9 mouse cellular contexts compared by ENCODE assay signal in the genomic region with DNA sequence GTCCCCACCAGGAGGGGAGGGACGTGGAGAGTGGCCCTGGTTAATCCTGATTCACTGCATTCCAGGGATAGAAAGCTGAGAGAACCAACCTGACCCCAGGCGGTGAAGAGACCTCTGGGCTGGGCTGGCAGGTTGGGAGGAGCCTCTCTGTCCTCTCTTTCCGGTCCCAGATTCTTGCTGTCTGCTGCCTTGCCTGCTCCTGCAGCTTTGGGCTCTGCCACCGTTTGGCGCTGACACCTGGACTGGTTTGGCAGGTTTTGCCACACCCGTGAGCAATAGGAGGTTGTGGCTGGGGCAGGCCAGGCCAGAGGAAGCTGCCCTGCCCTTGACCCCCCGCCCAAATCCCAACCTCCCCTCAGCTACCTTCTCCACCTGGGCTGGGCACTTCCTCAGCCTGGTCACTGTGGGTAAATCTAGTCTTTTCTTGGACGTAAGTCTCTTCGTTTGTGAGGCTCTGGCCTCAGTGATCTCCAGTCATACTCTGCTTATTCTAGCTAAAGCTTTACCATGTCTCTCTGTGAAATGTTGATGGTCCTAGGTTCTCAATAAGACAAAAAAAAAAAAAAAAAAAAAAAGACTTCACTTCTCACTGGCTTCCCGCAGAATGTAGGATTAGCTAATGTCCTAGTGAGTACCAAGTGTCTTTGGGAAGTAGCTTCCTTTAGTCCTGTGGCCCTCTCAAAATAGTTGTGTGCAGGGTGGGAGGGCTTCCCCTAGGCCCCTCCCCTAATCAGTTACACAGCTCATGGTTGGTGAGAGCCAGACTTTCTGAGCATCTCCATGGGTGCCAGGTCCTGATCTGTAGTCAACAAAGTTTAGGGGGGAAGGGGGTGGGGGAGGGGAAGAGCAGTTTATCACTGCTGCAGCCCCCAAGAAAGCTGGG. TPM values are rescaled to one million over a fixed set of nuclear protein-coding genes. Genes with fewer than 3 reads are reported as not detected.
DNase-seq lines count a peak whose midpoint lies in the region; ATAC-seq and TF ChIP-seq lines count a peak whose summit lies in the region.
"Had no signal": no experiment of that assay in that cellular context is flagged by ENCODE, and none has a peak within 500 bp of the region (broad histone marks: within the 10 kb centered on the region; RNA-seq: fewer than 3 reads in every experiment).

No protein-coding gene starts in this region.

- in situ Hi-C loops in ES-E14 (cut with MboI; ENCODE audit: low sequenced_read_pairs in 2 of 2, unreplicated experiment in 2 of 2) = no loop called here

- peak overlapping the region; percentile 52; the same call in 1 of the 2 replicates for H3K9ac ChIP-seq in ES-E14 (ENCODE audit: insufficient read depth, low read depth, low read length, poor library complexity, severe bottlenecking)
- H3K9ac ChIP-seq in kidney, embryonic 15.5 days = no peak overlapping the region
- no peak overlapping the region for H3K9ac ChIP-seq in midbrain, embryonic 13.5 days (replicated peaks)
- H3K9ac ChIP-seq: hindbrain, embryonic 14.5 days had no signal

- H3K4me1 ChIP-seq in ES-E14 (ENCODE audit: control insufficient read depth in 2 of 2, insufficient read depth in 2 of 2, low read length in 2 of 2, poor library complexity in 1 of 2) = peaks cover 16 to 45% of the 10 kb centered on the region in 2 experiments
- peaks cover 22% of the 10 kb centered on the region for H3K4me1 ChIP-seq in kidney, embryonic 15.5 days
- H3K4me1 ChIP-seq in midbrain, embryonic 13.5 days (replicated peaks) = 0 out of 2 replicates have a peak, but pooled peaks cover 5% of the 10 kb centered on the region

- H3K4me3 ChIP-seq in ES-E14 (ENCODE audit: insufficient read depth in 1 of 2, low read depth in 1 of 2, low read length in 2 of 2, poor library complexity in 1 of 2, severe bottlenecking in 1 of 2) = peak overlapping the region; percentile 27 to 31; a peak in 3 of 4 replicates
- H3K4me3 ChIP-seq in kidney, embryonic 15.5 days (replicated peaks) = no peak overlapping the region
- no peak overlapping the region for H3K4me3 ChIP-seq in midbrain, embryonic 13.5 days (replicated peaks)

- H3K9me3 ChIP-seq in ES-E14 (ENCODE audit: control insufficient read depth, insufficient read depth, low read depth, low read length) = no peaks in the 10 kb centered on the region
- no peaks in the 10 kb centered on the region for H3K9me3 ChIP-seq in kidney, embryonic 15.5 days (replicated peaks)
- H3K9me3 ChIP-seq in midbrain, embryonic 13.5 days = no peaks in the 10 kb centered on the region; the same call in 1 of the 2 replicates

- ATAC-seq in kidney, embryonic 15.5 days (replicated peaks; ENCODE audit: low FRiP score) = peak; percentile 55
- ATAC-seq in midbrain, embryonic 13.5 days = no peak

- H3K27me3 ChIP-seq in kidney, embryonic 15.5 days = no peaks in the 10 kb centered on the region
- H3K27me3 ChIP-seq in midbrain, embryonic 13.5 days = no peaks in the 10 kb centered on the region

- peak overlapping the region; percentile 92 for H3K27ac ChIP-seq in ES-E14 (ENCODE audit: insufficient read depth, low read depth, low read length, poor library complexity, severe bottlenecking)
- peak overlapping the region; percentile 65 for H3K27ac ChIP-seq in kidney, embryonic 15.5 days
- H3K27ac ChIP-seq in midbrain, embryonic 13.5 days = no peak overlapping the region
- H3K27ac ChIP-seq: hindbrain, embryonic 14.5 days had no signal

- H3K36me3 ChIP-seq in ES-E14 (ENCODE audit: control insufficient read depth, insufficient read depth, low read length, poor library complexity, severe bottlenecking) = peaks cover 5% of the 10 kb centered on the region; the same call in 1 of the 2 replicates
- H3K36me3 ChIP-seq in kidney, embryonic 15.5 days = peaks cover 5% of the 10 kb centered on the region
- peaks cover 28% of the 10 kb centered on the region for H3K36me3 ChIP-seq in midbrain, embryonic 13.5 days

- no peak for DNase-seq in ES-E14 (ENCODE audit: low read depth, low spot score)
- DNase-seq in embryo, embryonic 10.5 days (ENCODE audit: low spot score) = peak; percentile 36
- DNase-seq in lung, postnatal 10 days = peak; percentile 72
- DNase-seq in B cell, adult 2 months = no peak
- no peak for DNase-seq in cerebellum, adult 11 months
- no peak for DNase-seq in layer of hippocampus, adult 8-10 months (ENCODE audit: low spot score in 2 of 2)

- WGBS in kidney, embryonic 15.5 days = 15% methylated on average over 10 of the region's 10 CpGs
- 18% methylated on average over 10 of the region's 10 CpGs for WGBS in midbrain, embryonic 13.5 days

- no peak overlapping the region for H3K4me2 ChIP-seq in kidney, embryonic 15.5 days
- H3K4me2 ChIP-seq in midbrain, embryonic 13.5 days (replicated peaks) = no peak overlapping the region
- H3K4me2 ChIP-seq: hindbrain, embryonic 14.5 days had no signal

TF ChIP-seq in ES-E14, 5 proteins besides CTCF, POLR2A, EP300 and RAD21:
- peak; percentile 44; the same call in 1 of the 2 replicates for TF ChIP-seq CHD2 (IDR thresholded peaks at IDR 0.05; ENCODE audit: low read depth, low read length)
- no peak for TF ChIP-seq MAFK (IDR thresholded peaks at IDR 0.05; ENCODE audit: insufficient read depth, low read depth, low read length)
- TF ChIP-seq ZNF384 (IDR thresholded peaks at IDR 0.05; ENCODE audit: low read depth, low read length) = peak; percentile 94
- TF ChIP-seq HCFC1 (IDR thresholded peaks at IDR 0.05; ENCODE audit: borderline replicate concordance, insufficient read depth, low read length) = peak; percentile 67; the same call in 1 of the 2 replicates

RNA-seq across cellular contexts. Expression of gene Epb41l1, which starts 26.9 kb away (rescaled TPM):
- 20.5 and 27.3 TPM in 2 replicates for total RNA-seq in ES-E14 (2012; rRNA removed)
- 2.3 and 2.8 TPM in 2 replicates for polyA plus RNA-seq in kidney, embryonic 15.5 days (2015; fragmentation: Nextera tagmentation; extraction: Ambion mirVana)
- 10.4 and 11.9 TPM in 2 replicates for polyA plus RNA-seq in midbrain, embryonic 13.5 days (2015; fragmentation: Nextera tagmentation; extraction: Ambion mirVana)
- total RNA-seq in layer of hippocampus, adult 8-10 months (2022) = 100 to 1,000 TPM; 322 to 352 (median 336) TPM

Comparison
In these comparisons a context has a peak if more than half of its experiments do, and no peak if none do; other contexts are left out.
1. DNase-seq: peak in embryo, embryonic 10.5 days (single experiment) and lung, postnatal 10 days (single experiment); none in ES-E14 (single experiment), B cell, adult 2 months (0 of 2), cerebellum, adult 11 months (single experiment) and layer of hippocampus, adult 8-10 months (0 of 2).
2. H3K4me3 ChIP-seq: peak in ES-E14 (2 of 2); none in kidney, embryonic 15.5 days (single experiment) and midbrain, embryonic 13.5 days (single experiment).
3. RNA of gene Epb41l1, which starts 26.9 kb away (total RNA-seq): 322 to 352 TPM in layer of hippocampus, adult 8-10 months; 20.5 to 27.3 TPM in ES-E14; every median in the first group is over 10 times any median in the second.